Mouse (Mus musculus) liver, embryonic 18 days (tissue): ENCODE results near the gene Ear14. TPM values are rescaled to one million over a fixed set of nuclear protein-coding genes. Genes with fewer than 3 reads are reported as not detected.

Experiments
- polyA plus RNA-seq: library from polyadenylated mRNA; depleted of rRNA; stranded (reverse); fragments of >200 nt; gene quantifications from 2 replicates; pipeline ENCODE4 v1.2.3, GENCODE M21; 2012; rRNA removed

The Ear14 gene
- not detected in 2 replicates for polyA plus RNA-seq

DNA sequence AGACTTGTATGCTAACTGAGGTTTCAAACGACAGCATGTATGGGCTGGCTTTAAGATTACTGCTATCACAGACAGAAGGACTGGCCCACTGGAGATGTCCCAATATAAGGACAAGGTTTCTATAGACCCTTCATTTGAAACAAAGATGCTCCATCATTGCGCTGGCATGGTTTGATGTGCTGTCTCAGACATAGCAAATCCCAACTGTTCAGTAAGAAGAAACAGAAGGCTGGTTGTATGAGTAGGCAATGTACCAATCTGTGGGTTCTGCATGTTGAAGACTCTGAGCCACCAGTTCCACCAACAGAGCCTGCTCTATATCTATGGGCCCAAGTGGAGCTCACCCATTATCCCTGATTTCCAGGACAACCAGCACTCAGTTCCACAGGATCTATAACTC lies at the start of gene Ear14:
Gene Ear14, plus strand, starts transcription at position 277 of the 400 bp plus-strand sequence.

DNA sequence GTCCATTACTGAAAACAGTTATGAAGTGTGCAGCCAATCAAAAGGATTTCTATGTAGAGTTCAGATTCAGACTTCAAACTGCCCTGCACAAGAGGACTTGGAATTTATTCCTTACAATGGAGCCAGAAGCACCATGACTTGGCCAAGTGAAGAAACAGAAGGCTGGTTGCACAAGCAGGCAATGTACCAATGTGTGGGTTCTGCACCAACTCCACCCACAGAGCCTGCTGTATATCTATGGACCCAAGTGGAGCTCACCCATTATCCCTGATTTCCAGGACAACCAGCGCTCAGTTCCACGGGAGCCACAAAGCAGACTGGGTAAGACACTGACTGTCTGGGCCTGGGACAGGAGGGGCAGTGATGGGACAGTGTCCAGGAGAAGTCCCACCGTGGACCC lies 41.2 kb upstream of the Ear14 start, which contains the start of gene Rnase2b:
Gene Rnase2b, plus strand, starts transcription at position 285 of the 400 bp plus-strand sequence.

DNA sequence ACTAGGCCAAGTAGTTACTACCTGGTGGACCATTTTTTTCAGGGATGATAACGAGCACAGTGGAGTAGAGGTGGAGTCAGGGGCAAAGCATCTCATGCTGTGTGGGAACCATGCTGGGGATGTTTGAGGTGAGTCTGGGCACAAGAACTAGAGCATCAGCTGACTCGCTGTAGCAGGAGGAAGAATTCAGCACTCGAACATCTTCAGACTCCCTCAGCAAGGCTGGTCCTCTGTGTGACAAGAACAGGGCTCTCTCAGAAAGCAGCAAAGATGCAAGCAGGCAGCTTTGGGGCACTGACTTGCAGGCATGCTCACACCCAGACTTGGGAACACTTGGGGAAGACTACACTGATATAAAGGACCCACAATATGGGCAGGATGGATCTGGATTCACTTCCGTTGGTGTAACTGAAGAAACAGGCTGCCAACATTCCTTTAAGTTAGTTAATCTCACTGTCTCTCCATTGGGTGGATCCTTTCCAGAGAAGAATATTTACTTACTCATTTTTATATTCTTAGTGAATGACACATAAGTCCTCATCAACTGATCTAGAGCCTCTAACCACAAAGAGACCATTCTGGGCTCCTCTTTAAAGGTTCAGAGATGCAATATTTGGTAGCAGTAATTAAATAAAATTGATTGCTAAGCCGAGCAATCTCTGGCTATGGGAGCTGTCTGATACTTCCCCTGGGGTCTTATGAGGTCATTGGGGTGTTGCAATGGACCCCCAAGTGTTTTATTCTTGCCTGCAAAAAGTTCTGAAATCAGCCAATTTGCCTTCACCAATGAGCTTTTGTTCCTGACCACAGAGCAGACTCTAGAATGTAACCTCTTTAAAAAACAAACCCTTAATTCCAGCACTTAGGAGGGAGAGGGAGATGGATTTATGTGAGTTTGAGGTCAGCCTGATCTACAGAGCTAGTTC lies 3.8 kb upstream of the Ear14 start, which contains the start of gene Ang2:
Gene Ang2, minus strand, starts transcription at position 51 of the 926 bp plus-strand sequence.

Other genes with a start within 250 kb of the Ear14 start
- 6.7 and 8.1 TPM in 2 replicates for gene Pnp2, start 247.4 kb upstream of the Ear14 start, polyA plus RNA-seq
- 0.02 and 0.05 TPM in 2 replicates for gene Rnase10, start 195.6 kb upstream of the Ear14 start, polyA plus RNA-seq
- not detected in 2 replicates for gene Rnase9, start 161.5 kb upstream of the Ear14 start, polyA plus RNA-seq
- 0.06 TPM in 1 of 2 replicates, not detected in the other for gene Rnase11, start 153.2 kb upstream of the Ear14 start, polyA plus RNA-seq
- gene Rnase12, start 145.7 kb upstream of the Ear14 start, polyA plus RNA-seq = 1.3 and 1.7 TPM in 2 replicates
- not detected in 2 replicates for gene Olfr750, start 129.0 kb upstream of the Ear14 start, polyA plus RNA-seq
- 29.7 and 48.3 TPM in 2 replicates for gene Rnase4, start 112.3 kb upstream of the Ear14 start, polyA plus RNA-seq
- 11.6 and 17.1 TPM in 2 replicates for gene Ang, start 112.2 kb upstream of the Ear14 start, polyA plus RNA-seq
- not detected in 2 replicates for gene Eddm3b, start 89.0 kb upstream of the Ear14 start, polyA plus RNA-seq
- gene Rnase6, start 79.5 kb upstream of the Ear14 start, polyA plus RNA-seq = 2.6 and 4.3 TPM in 2 replicates
- 0.07 and 0.82 TPM in 2 replicates for gene Rnase1, start 56.6 kb upstream of the Ear14 start, polyA plus RNA-seq
- not detected in 2 replicates for gene Rnase2b, start 41.1 kb upstream of the Ear14 start, polyA plus RNA-seq
- gene Ang2, start 4.2 kb upstream of the Ear14 start, polyA plus RNA-seq = not detected in 2 replicates
- gene Rnase2a, start 52.7 kb downstream of the Ear14 start, polyA plus RNA-seq = not detected in 2 replicates
- gene Gm7247, start 158.4 kb downstream of the Ear14 start, polyA plus RNA-seq = not detected in 2 replicates
- gene Vmn2r88, start 207.4 kb downstream of the Ear14 start, polyA plus RNA-seq = not detected in 2 replicates
- not detected in 2 replicates for gene Vmn2r89, start 248.5 kb downstream of the Ear14 start, polyA plus RNA-seq